Mouse (Mus musculus): ENCODE measurements around the gene Acsl5. TPM values are rescaled to one million over a fixed set of nuclear protein-coding genes. Genes with fewer than 3 reads are reported as not detected.
A peak's percentile ranks its signal among the peaks of the same experiment; 100 is the strongest.

The Acsl5 gene
- polyA plus RNA-seq, 1 experiment from 2014 or later, result 157 TPM

DNA sequence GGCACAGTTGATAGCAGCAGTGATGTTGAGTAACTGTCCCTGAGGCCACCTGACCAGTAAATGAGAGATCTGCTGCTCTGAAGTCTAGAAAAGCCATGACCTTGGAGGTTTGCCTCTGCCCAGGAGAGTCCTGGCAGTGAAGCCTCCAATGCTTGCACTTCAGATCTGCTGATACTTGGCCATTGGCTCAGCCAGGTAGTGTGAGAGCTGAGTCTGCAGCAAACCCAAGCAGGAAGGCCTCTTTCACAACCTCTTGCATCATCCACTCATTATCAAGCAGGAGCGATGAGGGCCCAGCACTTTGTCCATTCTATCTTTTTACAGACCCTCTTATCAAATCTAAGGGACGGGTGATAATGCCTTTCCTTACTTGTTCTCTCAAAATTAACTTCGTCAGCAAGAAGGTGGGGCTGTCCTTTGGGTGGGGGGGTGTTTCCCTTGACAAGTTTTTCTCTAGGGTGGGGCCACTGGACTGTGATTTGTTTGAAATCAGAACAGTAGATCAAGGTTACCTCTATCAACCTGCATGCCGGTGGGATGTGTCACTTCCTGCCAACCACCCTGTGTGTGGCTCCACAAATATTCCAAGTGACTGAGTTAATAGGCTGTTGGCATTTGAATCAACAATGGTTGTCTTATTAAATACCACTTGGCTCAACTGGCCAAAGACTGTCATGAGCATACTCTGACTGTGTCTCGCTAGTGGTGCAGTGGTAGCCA is 6.1 kb downstream of the Acsl5 start:
- Histone ChIP-seq H3K9me3 (replicated peaks) (no peaks in the 10 kb centered on the region), H3K4me1 (replicated peaks) (peaks cover 90% of the 10 kb centered on the region), H3K9ac (no peak overlapping the region), H3K4me3 (replicated peaks) (no peak overlapping the region), H3K27ac (replicated peaks) (peak overlapping the region; percentile 71), H3K36me3 (replicated peaks) (peaks cover 14% of the 10 kb centered on the region), H3K4me2 (0 out of 2 replicates have a peak overlapping the region, but pooled peaks have one; percentile 25), H3K27me3 (no peaks in the 10 kb centered on the region)
- peak; percentile 13; the same call in 1 of the 2 replicates for ATAC-seq (ENCODE audit: insufficient read depth)
- 30% methylated on average over 5 of the region's 5 CpGs for WGBS (ENCODE audit: insufficient replicate concordance)

DNA sequence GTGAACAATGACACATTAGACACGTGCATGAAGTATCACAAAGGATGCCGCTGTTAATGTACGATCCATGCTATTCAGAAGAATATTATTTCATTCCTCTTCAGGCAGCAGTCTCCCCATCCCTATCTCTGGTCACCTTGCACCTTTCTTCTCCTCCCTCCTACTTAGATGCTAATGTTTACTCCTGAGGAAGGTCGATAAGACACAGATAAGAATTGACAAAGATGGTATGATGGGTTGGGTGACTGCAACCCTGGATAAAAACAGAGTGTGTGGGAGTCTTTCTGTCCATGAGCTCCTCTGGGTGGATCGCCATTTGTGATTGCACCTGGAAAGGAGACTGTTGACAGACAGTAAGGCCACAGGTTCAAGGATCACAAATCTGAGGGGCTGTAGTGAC is 6.8 kb downstream of the Acsl5 start:
- Histone ChIP-seq H3K9me3 (replicated peaks) (no peaks in the 10 kb centered on the region), H3K4me2 (peak overlapping the region; percentile 25; the same call in 1 of the 2 replicates), H3K9ac (no peak overlapping the region), H3K4me1 (replicated peaks) (peaks cover 83% of the 10 kb centered on the region), H3K4me3 (replicated peaks) (no peak overlapping the region), H3K36me3 (replicated peaks) (peaks cover 14% of the 10 kb centered on the region), H3K27me3 (no peaks in the 10 kb centered on the region), H3K27ac (replicated peaks) (peak overlapping the region; percentile 71; the same call in 1 of the 2 replicates)
- WGBS (ENCODE audit: insufficient replicate concordance), result 49% methylated on average over 5 of the region's 5 CpGs
- no peak for ATAC-seq (ENCODE audit: insufficient read depth)

DNA sequence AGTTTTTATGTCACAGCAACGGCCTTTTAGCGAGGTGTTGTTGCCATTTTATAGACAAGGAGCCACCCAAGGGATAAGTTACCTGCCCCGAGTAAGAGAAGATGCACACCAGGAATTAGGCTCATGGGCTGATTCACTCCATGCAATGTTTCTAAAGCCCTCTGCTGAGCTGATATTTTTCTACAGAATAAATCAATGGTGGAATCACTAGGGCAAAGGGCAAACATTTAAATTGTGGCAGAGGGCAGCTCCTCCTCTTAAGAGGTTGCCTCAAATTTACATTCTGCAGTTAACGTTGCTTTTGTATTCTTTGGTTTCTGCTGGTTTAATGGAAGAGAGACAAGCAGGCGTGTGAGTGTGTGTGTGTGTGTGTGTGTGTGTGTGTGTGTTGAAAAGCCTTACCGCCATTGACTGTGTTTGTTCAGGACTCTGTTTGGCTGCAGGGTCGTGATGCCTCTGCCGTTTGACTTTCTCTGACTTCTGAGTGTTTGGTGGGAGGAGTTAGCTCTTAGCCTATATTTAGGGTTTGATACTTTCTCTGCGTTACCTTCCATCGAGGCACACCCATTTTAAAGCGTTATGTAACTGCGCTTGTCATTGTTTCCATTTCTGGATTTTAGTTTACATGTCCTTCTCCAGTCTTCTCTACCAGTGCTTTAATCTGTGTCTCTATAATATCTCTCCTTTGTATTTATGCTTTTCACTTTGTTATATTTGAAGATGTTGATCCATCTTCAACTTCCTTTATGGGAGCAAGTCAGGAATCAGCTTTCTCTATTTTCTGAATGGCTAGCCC is 8.8 kb downstream of the Acsl5 start:
- no peak for ATAC-seq (ENCODE audit: insufficient read depth)
- Histone ChIP-seq H3K4me2 (peak overlapping the region; percentile 33), H3K27ac (replicated peaks) (peak overlapping the region; percentile 53), H3K4me3 (replicated peaks) (no peak overlapping the region), H3K9me3 (replicated peaks) (no peaks in the 10 kb centered on the region), H3K4me1 (replicated peaks) (peaks cover 80% of the 10 kb centered on the region), H3K27me3 (no peaks in the 10 kb centered on the region), H3K36me3 (replicated peaks) (peaks cover 17% of the 10 kb centered on the region), H3K9ac (no peak overlapping the region)
- 61% methylated on average over 12 of the region's 12 CpGs for WGBS (ENCODE audit: insufficient replicate concordance)

DNA sequence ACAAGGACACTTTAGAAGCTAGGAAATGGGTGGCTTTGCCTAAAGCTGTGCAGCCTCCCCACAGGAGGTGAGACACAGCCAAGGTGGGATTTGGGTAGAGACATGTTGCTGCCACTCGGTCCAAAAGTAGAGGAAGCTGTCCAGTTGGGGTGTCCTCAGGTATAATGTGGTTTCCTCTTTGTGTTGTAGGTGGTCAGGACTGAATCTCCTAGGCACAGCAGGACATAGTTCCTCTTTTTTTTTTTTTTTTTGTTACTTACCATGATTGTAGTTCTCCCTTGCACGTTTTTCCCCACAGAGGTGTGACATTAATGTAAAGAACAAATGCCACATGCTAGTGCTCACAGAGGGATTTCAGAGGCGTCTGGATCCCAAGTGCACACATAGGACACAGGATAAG is 13.5 kb downstream of the Acsl5 start:
- Histone ChIP-seq H3K9me3 (replicated peaks) (no peaks in the 10 kb centered on the region), H3K27ac (replicated peaks) (no peak overlapping the region), H3K4me3 (replicated peaks) (no peak overlapping the region), H3K4me1 (replicated peaks) (peaks cover 68% of the 10 kb centered on the region), H3K36me3 (replicated peaks) (peaks cover 33% of the 10 kb centered on the region), H3K4me2 (no peak overlapping the region), H3K9ac (no peak overlapping the region), H3K27me3 (no peaks in the 10 kb centered on the region)
- ATAC-seq (ENCODE audit: insufficient read depth), result no peak
- 40% methylated on average over 3 of the region's 3 CpGs for WGBS (ENCODE audit: insufficient replicate concordance)

GRCm38 (mm10) chr19:55266786-55267185 is 15.0 kb downstream of the Acsl5 start:
- no peak for ATAC-seq (ENCODE audit: insufficient read depth)
- H3K27me3 ChIP-seq, result no peaks in the 10 kb centered on the region
- 81% methylated on average over 3 of the region's 3 CpGs for WGBS (ENCODE audit: insufficient replicate concordance)
- no peaks in the 10 kb centered on the region for H3K9me3 ChIP-seq (replicated peaks)
- peaks cover 40% of the 10 kb centered on the region for H3K36me3 ChIP-seq (replicated peaks)
- H3K9ac ChIP-seq, result no peak overlapping the region
- no peak overlapping the region for H3K4me2 ChIP-seq
- H3K27ac ChIP-seq (replicated peaks), result no peak overlapping the region
- no peak overlapping the region for H3K4me3 ChIP-seq (replicated peaks)
- peaks cover 70% of the 10 kb centered on the region for H3K4me1 ChIP-seq (replicated peaks)

GRCm38 (mm10) chr19:55268150-55268549 is 16.4 kb downstream of the Acsl5 start:
- ATAC-seq (ENCODE audit: insufficient read depth), result no peak
- 54% methylated on average over 3 of the region's 3 CpGs for WGBS (ENCODE audit: insufficient replicate concordance)
- Histone ChIP-seq H3K4me2 (no peak overlapping the region), H3K27ac (replicated peaks) (0 out of 2 replicates have a peak overlapping the region, but pooled peaks have one; percentile 7), H3K9ac (no peak overlapping the region), H3K4me1 (replicated peaks) (peaks cover 72% of the 10 kb centered on the region), H3K36me3 (replicated peaks) (peaks cover 48% of the 10 kb centered on the region), H3K9me3 (replicated peaks) (no peaks in the 10 kb centered on the region), H3K27me3 (no peaks in the 10 kb centered on the region), H3K4me3 (replicated peaks) (no peak overlapping the region)

GRCm38 (mm10) chr19:55269051-55269450 is 17.3 kb downstream of the Acsl5 start:
- H3K27ac ChIP-seq (replicated peaks), result 0 out of 2 replicates have a peak overlapping the region, but pooled peaks have one; percentile 4
- peaks cover 52% of the 10 kb centered on the region for H3K36me3 ChIP-seq (replicated peaks)
- no peak for ATAC-seq (ENCODE audit: insufficient read depth)
- no peak overlapping the region for H3K4me3 ChIP-seq (replicated peaks)
- H3K4me2 ChIP-seq, result no peak overlapping the region
- peaks cover 79% of the 10 kb centered on the region for H3K4me1 ChIP-seq (replicated peaks)
- H3K27me3 ChIP-seq, result no peaks in the 10 kb centered on the region
- WGBS (ENCODE audit: insufficient replicate concordance), result 82% methylated on average over 5 of the region's 5 CpGs
- no peak overlapping the region for H3K9ac ChIP-seq
- H3K9me3 ChIP-seq (replicated peaks), result no peaks in the 10 kb centered on the region

DNA sequence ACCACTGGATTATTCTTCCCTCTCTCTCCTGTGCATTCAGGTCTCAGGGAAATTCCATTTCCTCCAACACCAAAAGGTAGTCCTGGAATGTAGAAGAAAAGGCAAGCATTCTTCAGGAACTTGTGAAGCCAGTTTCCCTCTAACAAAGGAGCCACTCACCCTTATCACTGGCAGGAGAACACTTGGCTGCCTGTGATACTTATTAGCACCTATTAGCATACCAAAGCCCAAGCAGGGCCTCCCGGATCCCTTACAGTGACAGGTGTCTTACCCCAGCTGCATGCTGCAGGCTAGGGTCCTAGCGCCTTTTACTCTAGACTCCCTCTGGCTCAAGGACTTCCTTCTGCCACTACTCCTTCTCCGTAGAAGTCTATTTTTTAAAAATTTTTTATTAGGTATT is 19.7 kb downstream of the Acsl5 start:
- no peak overlapping the region for H3K9ac ChIP-seq
- peak; percentile 40; the same call in 1 of the 2 replicates for ATAC-seq (ENCODE audit: insufficient read depth)
- peaks cover 83% of the 10 kb centered on the region for H3K4me1 ChIP-seq (replicated peaks)

DNA sequence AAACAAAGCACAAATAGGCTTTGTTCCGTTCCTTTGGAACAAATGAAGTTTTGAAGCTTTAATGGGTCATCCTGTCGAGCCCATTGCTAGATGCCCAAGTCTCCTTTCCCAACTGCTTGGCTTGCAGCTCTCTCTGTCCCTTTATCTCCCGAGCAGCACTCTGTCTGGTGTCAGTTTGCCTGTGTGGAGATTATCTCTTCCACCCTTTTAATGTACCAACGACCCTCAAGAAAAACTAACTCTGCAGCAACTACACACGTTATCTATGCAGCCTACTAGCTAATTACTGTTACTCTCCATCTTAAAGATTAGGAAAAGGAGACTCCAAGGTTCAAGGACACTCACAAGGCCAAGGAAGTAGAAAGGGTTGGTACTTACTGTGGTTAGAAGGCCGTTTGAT is 21.6 kb downstream of the Acsl5 start:
- no peaks in the 10 kb centered on the region for H3K27me3 ChIP-seq
- WGBS (ENCODE audit: insufficient replicate concordance), result 23% methylated on average over 6 of the region's 6 CpGs
- ATAC-seq (ENCODE audit: insufficient read depth), result peak; percentile 81
- H3K9ac ChIP-seq, result 0 out of 2 replicates have a peak overlapping the region, but pooled peaks have one; percentile 3
- H3K4me2 ChIP-seq, result peak overlapping the region; percentile 19; the same call in 1 of the 2 replicates
- peaks cover 57% of the 10 kb centered on the region for H3K36me3 ChIP-seq (replicated peaks)
- H3K9me3 ChIP-seq (replicated peaks), result no peaks in the 10 kb centered on the region
- H3K27ac ChIP-seq (replicated peaks), result peak overlapping the region; percentile 82
- peaks cover 74% of the 10 kb centered on the region for H3K4me1 ChIP-seq (replicated peaks)
- H3K4me3 ChIP-seq (replicated peaks), result no peak overlapping the region

More for the DNA sequence above, 19.7 kb downstream of the Acsl5 start:
- Histone ChIP-seq H3K27me3 (no peaks in the 10 kb centered on the region), H3K4me3 (replicated peaks) (no peak overlapping the region), H3K36me3 (replicated peaks) (peaks cover 52% of the 10 kb centered on the region), H3K4me2 (no peak overlapping the region), H3K9me3 (replicated peaks) (no peaks in the 10 kb centered on the region), H3K27ac (replicated peaks) (peak overlapping the region; percentile 56; the same call in 1 of the 2 replicates)
- 41% methylated on average over 3 of the region's 3 CpGs for WGBS (ENCODE audit: insufficient replicate concordance)

DNA sequence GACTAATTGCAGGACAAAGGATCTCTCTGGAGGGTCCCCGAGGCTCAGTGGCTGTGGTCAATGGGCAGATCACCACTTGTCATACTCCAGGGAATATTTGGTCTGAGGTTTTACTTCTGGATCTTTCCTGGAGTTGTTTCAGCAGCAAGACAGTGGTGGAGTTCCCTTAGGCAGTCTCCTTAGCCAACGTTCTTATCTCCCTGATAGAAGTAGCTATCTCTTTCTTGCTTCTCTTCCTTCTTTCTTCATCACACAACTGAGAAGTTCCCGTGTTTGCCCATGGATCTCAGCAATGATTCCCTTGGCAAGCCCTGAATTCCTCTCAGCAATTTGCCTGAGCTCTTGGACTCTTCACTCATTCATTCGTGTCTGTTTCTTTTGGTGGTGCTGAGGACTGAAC is 24.4 kb downstream of the Acsl5 start:
- Histone ChIP-seq H3K27me3 (no peaks in the 10 kb centered on the region), H3K4me2 (no peak overlapping the region), H3K27ac (replicated peaks) (peak overlapping the region; percentile 65), H3K4me1 (replicated peaks) (peaks cover 52% of the 10 kb centered on the region), H3K36me3 (replicated peaks) (peaks cover 55% of the 10 kb centered on the region), H3K4me3 (replicated peaks) (no peak overlapping the region), H3K9ac (no peak overlapping the region), H3K9me3 (replicated peaks) (no peaks in the 10 kb centered on the region)
- ATAC-seq (ENCODE audit: insufficient read depth), result no peak
- 47% methylated on average over 4 of the region's 4 CpGs for WGBS (ENCODE audit: insufficient replicate concordance)

GRCm38 (mm10) chr19:55276770-55277169 is 25.0 kb downstream of the Acsl5 start:
- ATAC-seq (ENCODE audit: insufficient read depth), result no peak
- Histone ChIP-seq H3K4me2 (no peak overlapping the region), H3K27me3 (no peaks in the 10 kb centered on the region), H3K36me3 (replicated peaks) (peaks cover 58% of the 10 kb centered on the region), H3K27ac (replicated peaks) (peak overlapping the region; percentile 26; the same call in 1 of the 2 replicates), H3K4me3 (replicated peaks) (no peak overlapping the region), H3K9me3 (replicated peaks) (no peaks in the 10 kb centered on the region), H3K9ac (no peak overlapping the region), H3K4me1 (replicated peaks) (peaks cover 47% of the 10 kb centered on the region)
- 64% methylated on average over 3 of the region's 3 CpGs for WGBS (ENCODE audit: insufficient replicate concordance)
